Mouse (Mus musculus) right cerebral cortex, postnatal 36 days (tissue): ENCODE measurements at regions not wholly inside any gene's neighbourhood (a gene's known extent, or its start where the extent isn't known, plus 50 kb on each side); places are given as distances from the start of the nearest gene placed in this dataset.

Source experiments
- DNase-seq, 2 experiments: peaks; one replicate each; pipeline ENCODE4 v3.0.0; 2022; ENCODE audit warnings: low spot score in 2 of 2, mixed read lengths in 1 of 2

- peak; percentile 44 to 48 for DNase-seq
These were observed 5319.6 kb downstream of the 9330182O14Rik start for GRCm38 (mm10) chr15:45453797-45454196.

GRCm38 (mm10) chr15:45470425-45470824 is 5336.3 kb downstream of the 9330182O14Rik start:
- DNase-seq = no peak

DNA sequence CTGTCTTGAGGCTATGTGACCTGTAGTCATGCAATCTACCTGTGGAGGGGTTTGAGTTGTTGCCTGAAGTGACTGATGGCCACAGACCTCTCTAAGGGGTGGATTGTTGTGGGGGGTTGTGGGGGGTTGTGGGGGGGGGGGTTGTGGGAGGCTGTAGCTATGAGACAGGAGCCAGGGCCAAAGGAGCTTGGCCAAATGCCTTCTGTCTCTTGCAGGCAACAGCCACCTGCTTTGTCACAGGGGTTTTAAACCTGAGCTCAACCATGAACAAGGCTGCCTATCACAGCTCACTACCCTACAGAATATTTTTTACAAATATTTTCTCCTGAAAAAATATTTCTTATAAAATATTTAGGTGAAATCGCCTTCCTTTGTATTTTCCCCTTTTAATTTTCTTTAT is 5339.0 kb downstream of the 9330182O14Rik start:
- DNase-seq = no peak

DNA sequence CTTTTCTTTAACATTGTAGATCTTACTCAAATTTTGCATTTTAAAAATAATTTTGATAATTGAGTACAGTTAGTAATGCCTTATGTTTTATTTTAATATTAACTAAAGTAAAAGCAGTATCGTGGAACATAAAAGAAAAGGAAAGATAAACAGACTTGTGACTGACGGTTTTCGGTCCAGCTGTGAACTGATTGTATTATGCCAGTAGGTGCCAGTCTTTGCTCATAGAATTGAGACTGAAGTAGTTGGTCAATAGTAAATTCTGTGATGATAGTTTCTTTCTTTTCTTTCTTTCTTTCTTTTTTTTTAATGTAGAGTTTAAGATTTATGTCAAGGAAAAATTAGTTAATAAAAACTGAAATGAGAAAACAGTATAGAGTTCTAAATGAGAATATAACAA is 5376.1 kb downstream of the 9330182O14Rik start:
- DNase-seq = no peak
